Mouse (Mus musculus): ENCODE results near the gene Parva.

GRCm38 (mm10) chr7:112599650-112600049 is 172.3 kb downstream of the Parva start:
- TF ChIP-seq CTCF (IDR thresholded peaks at IDR 0.05; ENCODE audit: borderline replicate concordance, insufficient read depth, low read length) (no peak), POLR2A (IDR thresholded peaks at IDR 0.05; ENCODE audit: low read depth, low read length) (no peak)

Measured in embryonic fibroblast, embryonic 13.5 days (primary cell).